Mouse (Mus musculus): Measurements from ENCODE around the gene Nt5e.
A peak's percentile ranks its signal among the peaks of the same experiment; 100 is the strongest.

Nt5e gene

GRCm38 (mm10) chr9:88346857-88347256, 19.9 kb downstream of the Nt5e start:
- no peak for DNase-seq

GRCm38 (mm10) chr9:88348623-88349022, 21.6 kb downstream of the Nt5e start:
- DNase-seq = no peak

GRCm38 (mm10) chr9:88350317-88350716, 23.3 kb downstream of the Nt5e start:
- DNase-seq = no peak

- no peak for DNase-seq
Measured at GRCm38 (mm10) chr9:88351163-88351562, 24.2 kb downstream of the Nt5e start.

GRCm38 (mm10) chr9:88352741-88353140, 25.7 kb downstream of the Nt5e start:
- no peak for DNase-seq

- DNase-seq = no peak
Measured at GRCm38 (mm10) chr9:88353459-88353858, 26.5 kb downstream of the Nt5e start.

- DNase-seq = no peak
Measured at GRCm38 (mm10) chr9:88357173-88357572, 30.2 kb downstream of the Nt5e start.

GRCm38 (mm10) chr9:88359140-88359539, 32.1 kb downstream of the Nt5e start:
- no peak for DNase-seq

GRCm38 (mm10) chr9:88361211-88361909, 34.4 kb downstream of the Nt5e start:
- DNase-seq = peak; percentile 59 to 70

- DNase-seq = no peak
Measured at GRCm38 (mm10) chr9:88362055-88362850, 35.3 kb downstream of the Nt5e start.

- no peak for DNase-seq
Measured at GRCm38 (mm10) chr9:88363102-88363501, 36.1 kb downstream of the Nt5e start.

- peak in 1 of 2 experiments; percentile 33 for DNase-seq
Measured at GRCm38 (mm10) chr9:88366308-88366707, 39.3 kb downstream of the Nt5e start.

GRCm38 (mm10) chr9:88366819-88367218, 39.8 kb downstream of the Nt5e start:
- peak; percentile 41 to 52 for DNase-seq

GRCm38 (mm10) chr9:88367322-88367721, 40.3 kb downstream of the Nt5e start:
- DNase-seq = no peak

GRCm38 (mm10) chr9:88367751-88368150, 40.8 kb downstream of the Nt5e start:
- DNase-seq = no peak

- DNase-seq = no peak
Measured at GRCm38 (mm10) chr9:88368476-88368875, 41.5 kb downstream of the Nt5e start.

GRCm38 (mm10) chr9:88369666-88370065, 42.7 kb downstream of the Nt5e start:
- no peak for DNase-seq

- no peak for DNase-seq
Measured at GRCm38 (mm10) chr9:88371201-88371600, 44.2 kb downstream of the Nt5e start.

GRCm38 (mm10) chr9:88373001-88373400, 46.0 kb downstream of the Nt5e start:
- no peak for DNase-seq

GRCm38 (mm10) chr9:88377483-88377882, 50.5 kb downstream of the Nt5e start:
- DNase-seq = no peak

- DNase-seq = no peak
Measured at GRCm38 (mm10) chr9:88379057-88379456, 52.1 kb downstream of the Nt5e start.

- DNase-seq = no peak
Measured at GRCm38 (mm10) chr9:88380076-88380475, 53.1 kb downstream of the Nt5e start.

- DNase-seq = no peak
Measured at GRCm38 (mm10) chr9:88380542-88380941, 53.5 kb downstream of the Nt5e start.

- no peak for DNase-seq
Measured at GRCm38 (mm10) chr9:88388826-88389225, 61.8 kb downstream of the Nt5e start.

All from kidney, postnatal 36 days (tissue).